Mouse (Mus musculus): ENCODE measurements around the gene Plxna2. TPM values are rescaled to one million over a fixed set of nuclear protein-coding genes. Genes with fewer than 3 reads are reported as not detected.

The Plxna2 gene
- polyA plus RNA-seq, 2 experiments, result 1.1 to 1.2 TPM

DNA sequence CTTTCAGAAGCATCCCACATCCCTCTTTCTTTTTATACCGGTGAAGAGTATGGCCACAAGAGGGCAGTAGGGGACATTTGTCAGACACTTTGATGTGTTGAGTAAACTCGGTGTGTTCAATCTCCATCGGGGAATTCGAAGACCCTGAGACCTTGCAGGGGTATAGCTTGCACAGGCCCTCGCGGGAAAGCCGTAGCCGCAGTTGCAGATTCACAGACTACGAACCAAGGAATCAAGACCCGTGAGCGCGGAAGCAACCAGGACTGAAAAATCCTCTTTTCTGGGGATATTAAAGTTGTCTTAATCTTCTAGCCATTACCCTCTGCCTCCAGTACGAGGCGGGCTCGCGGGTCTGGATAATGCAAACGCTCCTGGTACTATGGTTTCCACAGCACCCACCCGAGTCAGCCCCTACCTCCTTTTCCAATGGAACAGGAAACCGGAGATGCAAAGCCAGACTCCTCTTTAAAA is 858 bp downstream of the Plxna2 start:
- Histone ChIP-seq H3K9me3 (ENCODE audit: control insufficient read depth, low read length) (no peaks in the 10 kb centered on the region), H3K27me3 (ENCODE audit: control insufficient read depth, insufficient read depth, low read length) (no peaks in the 10 kb centered on the region), H3K4me1 (replicated peaks; ENCODE audit: control insufficient read depth in 2 of 2, insufficient read depth in 2 of 2, low read length in 1 of 2) (peaks cover 0 to 23% of the 10 kb centered on the region in 2 experiments; a peak in 3 of 4 replicates), H3K36me3 (replicated peaks; ENCODE audit: control insufficient read depth, insufficient read depth, low read depth) (no peaks in the 10 kb centered on the region), H3K9ac (replicated peaks) (peak overlapping the region; percentile 23; the same call in 1 of the 2 replicates), H3K27ac (no peak overlapping the region), H3K4me2 (ENCODE audit: low read depth) (peak overlapping the region; percentile 83), H3K4me3 (ENCODE audit: insufficient read depth in 1 of 2, low read depth in 2 of 2, low read length in 2 of 2) (peak overlapping the region; percentile 69 to 74)
- DNase-seq (ENCODE audit: low read depth in 3 of 3, low spot score in 3 of 3) (peak; percentile 64 to 72 (median 68)), ATAC-seq (ENCODE audit: insufficient read depth) (peak; percentile 47)
- 2% methylated on average over 19 of the region's 19 CpGs for WGBS (ENCODE audit: insufficient replicate concordance)
- TF ChIP-seq CTCF (IDR thresholded peaks at IDR 0.05; ENCODE audit: low read depth) (peak; percentile 74), EP300 (IDR thresholded peaks at IDR 0.05; ENCODE audit: low read depth) (no peak; the same call in 1 of the 2 replicates)

DNA sequence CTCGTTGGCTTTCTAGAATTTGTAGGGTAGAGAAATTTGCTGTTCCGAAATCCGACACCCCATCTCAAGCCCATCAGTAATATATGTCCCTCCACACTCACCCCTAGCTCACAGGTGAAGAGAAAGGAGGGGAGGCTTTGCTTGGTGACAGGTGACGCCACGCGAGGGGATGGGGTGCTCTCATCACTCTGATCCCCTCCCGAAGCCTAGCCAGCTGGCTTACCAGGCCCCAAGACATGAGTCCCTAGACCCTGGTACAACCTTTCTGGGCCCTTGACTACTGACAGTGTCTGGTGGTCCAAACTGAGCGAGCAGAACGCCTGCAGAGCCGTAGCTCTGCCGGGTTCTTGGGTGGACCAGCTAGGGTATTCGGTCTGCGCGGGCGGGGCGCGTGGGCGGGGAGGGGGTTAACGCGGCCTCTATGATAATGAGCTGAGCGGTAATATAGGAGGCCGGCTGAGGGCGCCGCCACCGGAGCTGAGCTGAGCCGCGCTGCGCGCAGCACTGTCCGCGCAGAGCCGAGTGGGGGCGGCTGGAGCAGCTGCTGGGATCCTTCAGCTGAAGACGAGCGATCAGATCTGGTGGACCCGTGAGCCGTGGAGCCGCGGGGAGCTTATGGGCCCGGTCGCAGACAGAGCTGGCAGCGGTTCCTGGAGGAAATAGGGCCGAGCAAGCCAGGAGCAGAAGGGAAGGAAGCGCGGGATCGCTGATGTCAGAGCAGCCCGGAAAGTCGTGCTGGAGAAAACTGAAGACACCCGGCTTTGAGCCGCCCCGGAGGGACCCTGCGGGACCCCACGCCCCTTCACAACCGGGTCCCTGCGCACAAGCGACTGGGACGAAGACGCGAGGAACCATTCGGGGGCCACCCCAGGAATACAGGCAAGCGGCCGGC is 1.6 kb downstream of the Plxna2 start:
- peak overlapping the region; percentile 64 for H3K9ac ChIP-seq (replicated peaks)
- peak overlapping the region; percentile 69 to 74 for H3K4me3 ChIP-seq (ENCODE audit: insufficient read depth in 1 of 2, low read depth in 2 of 2, low read length in 2 of 2)
- WGBS (ENCODE audit: insufficient replicate concordance), result 1% methylated on average over 62 of the region's 62 CpGs
- DNase-seq (ENCODE audit: low read depth in 3 of 3, low spot score in 3 of 3) (peak; percentile 42 to 57 (median 52)), ATAC-seq (ENCODE audit: insufficient read depth) (peak; percentile 88)
- H3K9me3 ChIP-seq (ENCODE audit: control insufficient read depth, low read length), result no peaks in the 10 kb centered on the region
- H3K36me3 ChIP-seq (replicated peaks; ENCODE audit: control insufficient read depth, insufficient read depth, low read depth), result no peaks in the 10 kb centered on the region
- H3K27ac ChIP-seq, result no peak overlapping the region
- TF ChIP-seq CTCF (IDR thresholded peaks at IDR 0.05; ENCODE audit: low read depth) (peak; percentile 41), EP300 (IDR thresholded peaks at IDR 0.05; ENCODE audit: low read depth) (no peak)
- H3K4me1 ChIP-seq (replicated peaks; ENCODE audit: control insufficient read depth in 2 of 2, insufficient read depth in 2 of 2, low read length in 1 of 2), result peaks cover 0 to 21% of the 10 kb centered on the region in 2 experiments; a peak in 2 of 4 replicates
- no peaks in the 10 kb centered on the region for H3K27me3 ChIP-seq (ENCODE audit: control insufficient read depth, insufficient read depth, low read length)
- peak overlapping the region; percentile 83 for H3K4me2 ChIP-seq (ENCODE audit: low read depth)

DNA sequence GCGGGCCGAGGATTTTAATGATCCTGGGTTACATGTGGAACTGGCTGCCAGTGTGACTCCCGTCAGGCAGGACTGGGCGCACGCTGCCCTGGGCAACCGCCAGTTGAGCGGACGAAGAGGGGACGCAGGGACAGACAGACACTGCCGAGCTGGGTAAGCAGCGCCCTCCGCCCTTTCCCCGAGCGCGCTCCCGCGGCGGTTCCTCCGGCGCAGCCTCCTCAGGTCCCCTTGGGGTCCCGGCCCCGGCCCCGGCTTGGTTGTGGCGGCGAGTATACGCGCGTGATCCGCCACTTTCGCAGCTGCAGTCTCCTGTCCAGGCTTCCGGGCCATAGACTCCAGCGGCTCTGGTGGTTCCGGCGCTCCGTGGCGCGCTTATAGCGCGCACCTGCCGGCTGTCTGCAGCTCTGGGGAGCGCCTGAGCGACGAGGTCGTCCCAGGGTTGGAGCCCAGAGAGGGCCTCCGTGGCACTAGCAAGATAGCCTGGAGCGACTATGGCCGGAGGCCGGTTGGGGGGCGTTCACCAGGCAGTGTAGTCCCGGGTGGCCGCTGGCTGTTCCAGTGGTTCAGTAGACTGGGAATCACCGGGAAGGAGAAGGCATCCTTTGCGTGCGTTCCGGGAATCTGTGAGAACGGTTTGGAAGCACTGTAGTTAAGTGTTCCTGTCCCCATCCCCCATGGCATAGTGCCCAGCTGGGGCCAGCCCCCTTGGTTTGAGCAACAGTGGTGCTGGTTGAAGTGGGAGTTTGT is 2.4 kb downstream of the Plxna2 start:
- H3K4me3 ChIP-seq (ENCODE audit: insufficient read depth in 1 of 2, low read depth in 2 of 2, low read length in 2 of 2), result peak overlapping the region; percentile 69 to 74
- ATAC-seq (ENCODE audit: insufficient read depth) (peak; percentile 55), DNase-seq (ENCODE audit: low read depth in 3 of 3, low spot score in 3 of 3) (no peak)
- H3K4me2 ChIP-seq (ENCODE audit: low read depth), result peak overlapping the region; percentile 83
- no peaks in the 10 kb centered on the region for H3K27me3 ChIP-seq (ENCODE audit: control insufficient read depth, insufficient read depth, low read length)
- H3K27ac ChIP-seq, result no peak overlapping the region
- peaks cover 0 to 19% of the 10 kb centered on the region in 2 experiments; a peak in 2 of 4 replicates for H3K4me1 ChIP-seq (replicated peaks; ENCODE audit: control insufficient read depth in 2 of 2, insufficient read depth in 2 of 2, low read length in 1 of 2)
- no peaks in the 10 kb centered on the region for H3K36me3 ChIP-seq (replicated peaks; ENCODE audit: control insufficient read depth, insufficient read depth, low read depth)
- under 1% methylated on average over 56 of the region's 56 CpGs for WGBS (ENCODE audit: insufficient replicate concordance)
- TF ChIP-seq EP300 (IDR thresholded peaks at IDR 0.05; ENCODE audit: low read depth) (no peak), CTCF (IDR thresholded peaks at IDR 0.05; ENCODE audit: low read depth) (no peak)
- no peaks in the 10 kb centered on the region for H3K9me3 ChIP-seq (ENCODE audit: control insufficient read depth, low read length)
- H3K9ac ChIP-seq (replicated peaks), result peak overlapping the region; percentile 64

DNA sequence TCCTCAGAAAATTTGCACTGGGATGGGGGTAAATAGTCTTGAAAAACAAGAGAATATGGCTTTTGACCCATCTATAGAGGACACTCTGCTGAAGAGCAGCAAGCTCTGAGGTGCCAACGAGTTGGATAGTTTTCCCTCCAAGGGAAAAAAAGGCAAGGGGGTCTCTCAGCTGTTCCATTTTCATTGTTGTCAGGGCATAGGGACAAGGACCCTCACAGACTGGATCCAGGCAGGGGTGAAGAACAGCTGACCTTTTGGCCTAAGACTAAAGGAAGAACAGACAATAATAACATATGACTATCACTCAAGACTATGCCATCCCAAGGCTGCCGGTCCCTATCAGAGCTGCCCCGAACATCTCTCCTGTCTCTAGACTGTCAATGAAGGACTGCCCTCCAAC is 4.2 kb downstream of the Plxna2 start:
- Histone ChIP-seq H3K27ac (no peak overlapping the region), H3K9ac (replicated peaks) (no peak overlapping the region), H3K4me1 (replicated peaks; ENCODE audit: control insufficient read depth in 2 of 2, insufficient read depth in 2 of 2, low read length in 1 of 2) (peaks cover 0 to 29% of the 10 kb centered on the region in 2 experiments; a peak in 2 of 4 replicates), H3K9me3 (ENCODE audit: control insufficient read depth, low read length) (no peaks in the 10 kb centered on the region), H3K36me3 (replicated peaks; ENCODE audit: control insufficient read depth, insufficient read depth, low read depth) (no peaks in the 10 kb centered on the region), H3K4me3 (ENCODE audit: insufficient read depth in 1 of 2, low read depth in 2 of 2, low read length in 2 of 2) (no peak overlapping the region), H3K27me3 (ENCODE audit: control insufficient read depth, insufficient read depth, low read length) (no peaks in the 10 kb centered on the region), H3K4me2 (ENCODE audit: low read depth) (peak overlapping the region; percentile 13)
- DNase-seq (ENCODE audit: low read depth in 3 of 3, low spot score in 3 of 3) (no peak), ATAC-seq (ENCODE audit: insufficient read depth) (no peak)
- WGBS (ENCODE audit: insufficient replicate concordance), result 59% methylated on average over 3 of the region's 3 CpGs
- TF ChIP-seq CTCF (IDR thresholded peaks at IDR 0.05; ENCODE audit: low read depth) (no peak), EP300 (IDR thresholded peaks at IDR 0.05; ENCODE audit: low read depth) (no peak)
